Mouse (Mus musculus): ENCODE measurements around the gene Cdh18. TPM values are rescaled to one million over a fixed set of nuclear protein-coding genes. Genes with fewer than 3 reads are reported as not detected.

Cdh18 gene
- not detected in 2 replicates for polyA plus RNA-seq (2012; ENCODE audit: low replicate concordance)

GRCm38 (mm10) chr15:22548711-22549271, at the start of gene Cdh18:
Gene Cdh18, plus strand, starts transcription at chr15:22549022.

Data from leukemia stem cell, adult 10-12 weeks (primary cell).